Mouse (Mus musculus) neural tube, embryonic 15.5 days (tissue): ENCODE results near the gene Tbca. TPM values are rescaled to one million over a fixed set of nuclear protein-coding genes. Genes with fewer than 3 reads are reported as not detected.

Experiments
- ATAC-seq: fragments of 200-750 bp; cut with Nextera tagmentation; 2 replicates; pipeline ENCODE4 v1.8.0; 2017; ENCODE audit warnings: mild to moderate bottlenecking, moderate TSS enrichment, moderate library complexity; ENCODE audit not compliant: low FRiP score
- H3K27ac ChIP-seq: fragments of 300-500 bp; sonication (generic); replicated peaks from 2 replicates; pipeline ENCODE4 v1.5.1; 2015; ENCODE audit warnings: mild to moderate bottlenecking, inconsistent platforms
- H3K27me3 ChIP-seq: fragments of 300-500 bp; sonication (generic); replicated peaks from 2 replicates; pipeline ENCODE4 v1.6.1; 2015; ENCODE audit warnings: inconsistent platforms
- H3K36me3 ChIP-seq: fragments of 300-500 bp; sonication (generic); 2 replicates; pipeline ENCODE4 v1.6.1; 2015; ENCODE audit warnings: inconsistent platforms
- H3K4me1 ChIP-seq: fragments of 300-500 bp; sonication (generic); 2 replicates; pipeline ENCODE4 v1.6.1; 2015; ENCODE audit warnings: inconsistent platforms
- H3K4me2 ChIP-seq: fragments of 300-500 bp; sonication (generic); 2 replicates; pipeline ENCODE4 v1.6.1; 2015; ENCODE audit warnings: inconsistent platforms, mild to moderate bottlenecking, moderate library complexity
- H3K4me3 ChIP-seq: fragments of 300-500 bp; sonication (generic); replicated peaks from 2 replicates; pipeline ENCODE4 v1.5.1; 2015; ENCODE audit warnings: mild to moderate bottlenecking, inconsistent platforms
- H3K9ac ChIP-seq: fragments of 300-500 bp; sonication (generic); replicated peaks from 2 replicates; pipeline ENCODE4 v1.6.1; 2015; ENCODE audit warnings: mild to moderate bottlenecking, inconsistent platforms
- H3K9me3 ChIP-seq: fragments of 300-500 bp; sonication (generic); replicated peaks from 2 replicates; pipeline ENCODE4 v1.6.1; 2016; ENCODE audit warnings: inconsistent platforms
- WGBS: fragments of 180-500 bp; shearing (Covaris S2); methylation state at CpG from one replicate; pipeline ENCODE4 v1.1.7; 2015; ENCODE audit warnings: mixed read lengths; 5-methylcytosine and 5-hydroxymethylcytosine counted together
- polyA plus RNA-seq: library from polyadenylated mRNA; unstranded; fragments of >200 nt; fragmentation: Nextera tagmentation; extraction: Ambion mirVana; gene quantifications from 2 replicates; pipeline ENCODE4 v1.2.1, GENCODE M21; 2015

Gene Tbca
- polyA plus RNA-seq, 1 experiment from 2014 or later: 302 TPM

DNA sequence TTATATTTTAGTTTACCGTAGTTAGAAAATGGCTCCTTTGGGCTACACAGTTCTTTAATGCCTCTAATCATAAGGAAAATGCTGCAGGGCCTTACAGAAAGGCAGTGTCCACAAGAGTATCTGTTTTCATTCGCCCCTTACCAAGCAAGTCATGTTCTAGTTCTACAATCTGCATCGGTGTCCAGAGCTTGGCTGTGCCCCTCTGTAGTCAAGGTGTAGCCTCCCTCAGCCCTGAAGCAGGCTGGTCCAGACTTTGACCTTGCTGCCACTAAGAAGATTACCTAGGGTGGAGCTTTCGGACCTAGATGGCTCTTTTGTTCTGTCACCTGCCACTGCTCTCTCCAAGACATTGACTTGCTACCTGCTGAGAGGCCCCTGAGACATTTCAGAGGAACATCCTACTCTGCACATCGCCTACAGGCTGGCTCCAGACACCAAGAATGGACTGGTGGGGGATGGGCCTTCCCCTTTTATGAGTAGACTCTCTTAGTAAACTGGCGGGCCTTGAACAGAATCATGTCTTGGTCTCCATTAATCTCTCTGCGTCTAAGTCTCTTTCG is 69.4 kb downstream of the Tbca start:
- H3K9me3 ChIP-seq: no peaks in the 10 kb centered on the region
- H3K4me2 ChIP-seq: no peak overlapping the region
- H3K4me1 ChIP-seq: 0 out of 2 replicates have a peak, but pooled peaks cover 4% of the 10 kb centered on the region
- ATAC-seq: no peak
- no peaks in the 10 kb centered on the region for H3K36me3 ChIP-seq
- H3K4me3 ChIP-seq: no peak overlapping the region
- H3K27me3 ChIP-seq: peaks cover 19% of the 10 kb centered on the region
- 72% methylated on average over 8 of the region's 8 CpGs for WGBS
- H3K9ac ChIP-seq: no peak overlapping the region
- no peak overlapping the region for H3K27ac ChIP-seq

DNA sequence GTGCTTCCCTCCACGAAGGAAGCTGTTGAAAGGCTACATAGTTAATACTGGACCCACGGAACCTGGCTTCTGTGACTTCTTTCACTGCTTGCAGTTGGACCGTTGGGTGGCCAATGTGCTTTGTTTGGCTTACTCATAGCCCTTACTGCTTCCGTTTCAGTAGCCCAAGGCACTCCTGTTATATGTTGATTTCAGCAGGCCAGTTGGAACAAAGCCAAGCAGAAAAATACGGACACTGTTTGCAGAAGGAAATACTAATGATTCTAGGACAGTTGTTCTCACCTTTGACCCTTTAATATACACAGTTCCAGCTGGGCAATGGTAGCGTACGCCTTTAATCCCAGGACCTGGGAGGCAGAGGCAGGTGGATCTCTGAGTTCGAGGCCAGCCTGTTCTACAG is 70.5 kb downstream of the Tbca start:
- no peak for ATAC-seq
- Histone ChIP-seq H3K4me1 (0 out of 2 replicates have a peak, but pooled peaks cover 4% of the 10 kb centered on the region), H3K9ac (no peak overlapping the region), H3K4me2 (no peak overlapping the region), H3K9me3 (no peaks in the 10 kb centered on the region), H3K36me3 (no peaks in the 10 kb centered on the region), H3K27me3 (peaks cover 27% of the 10 kb centered on the region), H3K27ac (no peak overlapping the region), H3K4me3 (no peak overlapping the region)
- WGBS: 80% methylated on average over 8 of the region's 8 CpGs

DNA sequence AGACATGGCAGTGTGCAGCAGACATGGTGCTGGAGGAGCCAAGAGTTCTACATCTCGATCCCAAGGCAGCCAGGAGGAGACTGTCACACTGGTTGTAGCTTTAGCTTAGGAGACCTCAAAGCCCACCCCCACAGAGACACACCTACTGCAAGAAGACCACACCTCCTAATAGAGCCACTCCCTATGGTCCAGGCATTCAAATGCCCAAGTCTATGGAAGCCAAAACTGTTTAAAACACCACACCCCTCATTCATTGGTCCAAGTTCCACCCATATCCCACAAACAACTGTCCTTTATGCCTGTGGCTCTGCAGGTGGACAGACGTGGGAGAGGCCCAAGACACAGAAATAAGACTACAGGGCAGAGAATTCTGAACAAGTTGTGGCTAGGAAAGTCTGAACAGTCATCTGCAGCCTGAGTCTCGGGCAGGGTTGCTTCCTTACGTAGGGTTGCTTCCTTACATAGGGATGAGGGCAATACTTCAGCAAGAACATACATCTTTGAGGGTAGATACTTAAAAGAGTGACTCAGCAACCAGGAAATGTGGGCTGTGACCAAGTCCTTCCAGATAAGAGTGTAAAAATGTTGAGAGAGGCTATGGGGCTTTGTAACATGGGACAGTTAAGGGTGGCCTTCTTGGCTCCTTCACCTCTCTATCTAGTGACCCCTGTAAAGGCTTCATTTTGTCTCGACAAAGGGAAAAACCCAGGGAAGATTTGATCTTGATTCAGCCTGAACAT is 74.0 kb downstream of the Tbca start:
- WGBS: 78% methylated on average over 5 of the region's 5 CpGs

DNA sequence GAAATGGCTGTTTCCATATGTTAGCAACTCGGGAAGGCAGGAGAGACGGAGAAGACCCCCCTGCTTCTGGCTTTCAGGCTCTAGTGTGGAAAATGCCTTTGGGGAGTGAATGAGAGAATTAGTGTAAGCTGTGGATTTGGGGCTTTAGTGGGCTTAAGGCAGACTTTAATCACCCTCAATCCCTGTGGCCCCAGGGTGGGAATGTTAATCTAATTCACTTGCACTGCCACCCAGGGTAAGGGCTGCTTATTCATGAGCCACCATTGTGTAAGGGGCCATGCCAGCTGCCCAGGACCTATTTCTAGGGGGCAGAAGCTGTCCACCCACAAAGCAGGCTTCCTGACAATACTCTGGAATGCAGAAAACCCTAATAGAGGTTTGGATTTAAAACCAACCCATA is 78.2 kb downstream of the Tbca start:
- Histone ChIP-seq H3K36me3 (no peaks in the 10 kb centered on the region), H3K9me3 (no peaks in the 10 kb centered on the region), H3K27ac (no peak overlapping the region), H3K4me3 (no peak overlapping the region), H3K27me3 (peaks cover 86% of the 10 kb centered on the region), H3K4me1 (peaks cover 10% of the 10 kb centered on the region), H3K9ac (no peak overlapping the region), H3K4me2 (no peak overlapping the region)
- WGBS: 42% methylated on average over 2 of the region's 2 CpGs
- no peak for ATAC-seq

More for the DNA sequence above, 74.0 kb downstream of the Tbca start:
- H3K36me3 ChIP-seq: no peaks in the 10 kb centered on the region
- H3K9me3 ChIP-seq: no peaks in the 10 kb centered on the region
- H3K4me3 ChIP-seq: no peak overlapping the region
- H3K9ac ChIP-seq: no peak overlapping the region
- H3K27ac ChIP-seq: no peak overlapping the region
- H3K4me1 ChIP-seq: 0 out of 2 replicates have a peak, but pooled peaks cover under 1% of the 10 kb centered on the region
- H3K27me3 ChIP-seq: peaks cover 59% of the 10 kb centered on the region
- H3K4me2 ChIP-seq: no peak overlapping the region
- no peak for ATAC-seq

DNA sequence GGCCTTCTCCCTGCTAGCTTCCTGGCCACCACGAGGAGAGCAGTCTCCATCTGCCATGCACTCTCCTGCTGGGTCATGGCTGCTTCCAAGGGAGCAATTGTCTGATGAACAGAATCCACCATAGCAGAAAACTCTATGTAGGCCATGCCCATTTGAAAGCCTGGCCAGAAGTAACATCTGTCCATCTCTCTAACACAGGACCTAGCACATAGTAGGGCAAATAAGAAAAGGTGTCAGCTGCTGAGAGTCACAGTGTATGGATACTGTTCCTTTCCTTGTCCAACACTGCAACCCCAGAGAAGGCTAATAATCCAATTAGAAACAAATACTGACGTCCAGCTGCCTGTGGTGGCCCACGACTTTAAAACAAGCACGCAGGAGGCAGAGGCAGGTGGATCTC is 79.1 kb downstream of the Tbca start:
- ATAC-seq: no peak
- no peak overlapping the region for H3K4me3 ChIP-seq
- H3K27me3 ChIP-seq: peaks cover 87% of the 10 kb centered on the region
- H3K9ac ChIP-seq: no peak overlapping the region
- H3K4me2 ChIP-seq: no peak overlapping the region
- no peaks in the 10 kb centered on the region for H3K36me3 ChIP-seq
- peaks cover 10% of the 10 kb centered on the region for H3K4me1 ChIP-seq
- no peaks in the 10 kb centered on the region for H3K9me3 ChIP-seq
- no peak overlapping the region for H3K27ac ChIP-seq
- 50% methylated on average over 4 of the region's 4 CpGs for WGBS

DNA sequence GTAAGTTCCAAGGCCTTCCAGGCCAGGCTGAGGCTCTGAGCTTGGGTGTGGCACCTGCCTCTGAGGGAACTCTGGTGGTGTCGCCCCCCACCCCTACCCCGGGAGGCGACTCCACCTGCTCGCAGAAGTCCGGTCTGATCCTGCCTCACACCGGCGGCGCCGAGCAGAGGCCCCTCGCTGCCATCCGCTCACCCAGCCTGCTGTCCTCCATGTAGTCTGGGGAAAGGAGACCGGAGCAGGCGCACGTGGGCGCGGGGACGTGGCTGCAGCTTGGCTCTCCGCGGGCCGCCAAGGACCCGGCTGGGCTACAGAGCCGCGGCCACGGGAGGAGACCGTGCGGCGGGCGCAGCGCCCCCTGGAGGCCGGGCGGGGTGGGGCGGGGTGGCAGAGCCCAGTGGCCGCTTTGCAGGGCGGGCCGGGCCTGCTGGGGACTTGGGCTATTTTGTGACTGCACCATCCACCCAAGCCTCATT is 79.8 kb downstream of the Tbca start:
- peak overlapping the region; percentile 28 for H3K4me3 ChIP-seq
- peaks cover 13% of the 10 kb centered on the region for H3K4me1 ChIP-seq
- H3K36me3 ChIP-seq: no peaks in the 10 kb centered on the region

DNA sequence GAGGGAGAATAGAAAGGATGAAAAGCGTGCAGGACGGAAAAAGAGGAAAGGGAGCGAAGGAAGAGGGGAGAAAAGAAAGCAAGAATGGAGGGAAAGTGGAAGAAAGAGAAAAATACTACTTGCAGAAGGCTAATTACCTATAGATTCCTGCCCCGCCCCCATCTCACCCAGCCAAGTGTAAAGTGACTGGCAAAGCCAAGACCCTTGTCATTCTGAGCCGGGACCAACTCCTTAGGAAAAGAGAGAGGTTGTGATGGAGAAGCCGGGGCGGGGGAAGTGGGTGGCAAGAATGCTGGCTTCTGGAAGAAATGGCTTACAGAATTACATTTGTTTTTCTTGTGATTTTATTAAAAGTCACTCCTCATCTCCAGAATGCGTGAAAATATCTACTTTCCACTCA is 80.8 kb downstream of the Tbca start:
- 2% methylated on average over 8 of the region's 8 CpGs for WGBS
- no peak overlapping the region for H3K4me3 ChIP-seq
- ATAC-seq: no peak

More for the DNA sequence above, 79.8 kb downstream of the Tbca start:
- peak; percentile 57; the same call in 1 of the 2 replicates for ATAC-seq
- no peak overlapping the region for H3K27ac ChIP-seq
- peaks cover 87% of the 10 kb centered on the region for H3K27me3 ChIP-seq
- H3K4me2 ChIP-seq: peak overlapping the region; percentile 57
- H3K9me3 ChIP-seq: no peaks in the 10 kb centered on the region
- H3K9ac ChIP-seq: no peak overlapping the region
- WGBS: under 1% methylated on average over 35 of the region's 35 CpGs

DNA sequence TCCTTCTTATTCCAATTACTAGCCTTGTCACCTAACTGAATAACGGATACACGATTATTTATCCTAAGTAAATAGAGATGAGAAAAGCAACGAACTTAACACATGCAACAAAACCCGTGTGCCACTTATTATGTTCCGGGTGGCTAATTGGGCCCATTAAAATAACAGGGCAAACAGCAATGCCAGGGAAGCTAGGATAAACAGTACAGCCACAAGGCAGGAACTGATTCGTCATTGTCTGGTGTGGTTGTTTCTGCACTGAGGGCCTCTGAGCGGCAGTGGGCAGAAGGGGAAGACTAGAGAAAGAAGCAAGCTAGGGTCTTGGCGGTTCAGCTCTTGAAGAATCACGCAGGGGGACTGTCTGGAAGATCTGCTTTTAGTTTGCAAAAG is 81.4 kb downstream of the Tbca start:
- Histone ChIP-seq H3K9ac (no peak overlapping the region), H3K4me3 (no peak overlapping the region), H3K4me1 (peaks cover 15% of the 10 kb centered on the region), H3K4me2 (no peak overlapping the region), H3K27me3 (peaks cover 87% of the 10 kb centered on the region), H3K27ac (no peak overlapping the region), H3K36me3 (no peaks in the 10 kb centered on the region), H3K9me3 (no peaks in the 10 kb centered on the region)
- no peak for ATAC-seq
- 3% methylated on average over 9 of the region's 9 CpGs for WGBS

More for the DNA sequence above, 80.8 kb downstream of the Tbca start:
- H3K36me3 ChIP-seq: no peaks in the 10 kb centered on the region
- no peak overlapping the region for H3K9ac ChIP-seq
- peaks cover 87% of the 10 kb centered on the region for H3K27me3 ChIP-seq
- no peak overlapping the region for H3K27ac ChIP-seq
- H3K9me3 ChIP-seq: no peaks in the 10 kb centered on the region
- peak overlapping the region; percentile 57 for H3K4me2 ChIP-seq
- peaks cover 15% of the 10 kb centered on the region for H3K4me1 ChIP-seq

DNA sequence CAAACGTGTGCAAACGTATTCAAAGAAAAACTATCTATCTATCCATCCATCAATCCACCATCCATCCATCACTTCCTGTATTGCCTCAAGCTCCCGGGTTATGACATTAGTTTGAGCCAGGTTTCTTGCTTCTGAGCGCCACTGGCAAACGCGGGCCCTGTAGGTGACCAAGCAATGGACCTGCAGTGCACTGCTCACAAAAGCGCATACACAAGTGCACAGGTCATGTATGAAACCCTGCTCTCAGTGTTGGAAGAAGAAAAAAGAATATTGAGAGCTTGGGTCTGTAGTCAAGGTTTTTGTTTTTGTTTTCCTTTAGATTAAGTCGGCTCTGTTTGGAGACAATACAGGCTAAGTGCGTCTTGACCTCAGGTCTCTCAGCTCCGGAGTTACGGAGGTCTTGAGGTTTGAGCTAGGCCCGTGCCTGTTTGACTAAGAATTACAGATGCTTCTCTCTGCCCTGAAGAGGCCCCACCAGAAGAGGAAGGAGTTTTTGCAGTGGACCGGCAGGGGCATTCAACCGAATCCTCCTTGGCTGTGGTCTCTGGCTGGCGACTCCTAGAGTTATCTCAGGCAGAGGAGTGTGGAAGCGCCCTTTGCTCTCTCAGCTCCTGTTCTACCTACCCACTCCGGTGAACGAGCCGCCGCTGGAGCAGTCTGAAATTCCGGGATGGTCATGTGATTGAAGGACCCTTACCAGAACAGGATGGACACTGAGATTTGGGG is 81.9 kb downstream of the Tbca start:
- Histone ChIP-seq H3K36me3 (no peaks in the 10 kb centered on the region), H3K9me3 (no peaks in the 10 kb centered on the region), H3K9ac (no peak overlapping the region), H3K27me3 (peaks cover 89% of the 10 kb centered on the region), H3K4me2 (no peak overlapping the region), H3K27ac (no peak overlapping the region), H3K4me1 (peaks cover 17% of the 10 kb centered on the region), H3K4me3 (no peak overlapping the region)
- no peak for ATAC-seq
- under 1% methylated on average over 21 of the region's 21 CpGs for WGBS

DNA sequence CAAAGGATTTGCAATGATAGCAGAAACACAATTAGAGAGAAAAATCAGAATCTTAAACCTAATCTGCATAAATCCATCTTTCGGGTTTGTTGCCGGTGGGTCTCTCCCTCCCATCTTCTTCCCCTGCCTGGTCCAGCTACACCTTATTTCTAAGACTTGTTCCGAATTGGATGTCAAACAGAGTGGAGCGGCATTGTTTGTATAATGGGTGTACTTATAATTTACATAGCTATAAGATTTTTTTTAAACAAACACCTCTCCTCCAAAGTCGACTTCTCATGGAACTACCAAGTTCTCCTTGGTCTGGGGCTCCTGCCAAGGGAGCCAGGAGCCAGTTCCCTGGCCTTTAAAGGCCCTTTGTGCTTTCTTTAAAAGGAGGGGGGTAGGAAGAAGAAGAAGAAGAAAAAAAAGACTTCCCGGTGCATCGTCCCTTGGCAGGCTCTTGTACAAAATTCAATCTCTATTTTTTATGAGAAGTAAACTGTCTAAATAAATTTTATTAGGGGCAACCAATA is 83.2 kb downstream of the Tbca start:
- H3K36me3 ChIP-seq: no peaks in the 10 kb centered on the region
- peaks cover 17% of the 10 kb centered on the region for H3K4me1 ChIP-seq
- no peak for ATAC-seq
- no peak overlapping the region for H3K4me3 ChIP-seq
- no peak overlapping the region; the same call in 1 of the 2 replicates for H3K27ac ChIP-seq
- no peak overlapping the region for H3K9ac ChIP-seq
- no peaks in the 10 kb centered on the region for H3K9me3 ChIP-seq
- under 1% methylated on average over 7 of the region's 7 CpGs for WGBS
- H3K4me2 ChIP-seq: no peak overlapping the region
- peaks cover 86% of the 10 kb centered on the region for H3K27me3 ChIP-seq

DNA sequence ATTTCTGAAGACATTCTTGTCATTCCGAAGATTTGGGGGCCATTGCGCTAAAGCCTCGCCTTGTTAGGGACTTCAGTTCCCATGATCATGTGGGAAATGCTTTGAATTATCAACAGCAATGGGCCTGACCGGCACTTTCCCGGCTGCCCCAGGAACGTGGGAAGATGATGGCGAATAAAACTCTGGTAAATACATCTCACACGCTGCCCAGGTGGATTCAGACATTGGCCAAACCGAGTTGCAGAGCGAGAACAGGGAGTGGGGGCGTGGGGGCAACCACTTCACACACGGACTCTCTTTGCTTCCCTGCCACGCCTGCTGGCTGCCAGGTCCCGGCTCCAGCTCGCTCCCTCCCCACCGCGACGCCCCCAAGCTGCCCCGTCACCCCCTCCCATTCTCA is 83.7 kb downstream of the Tbca start:
- no peak for ATAC-seq
- H3K4me3 ChIP-seq: no peak overlapping the region
- no peak overlapping the region for H3K9ac ChIP-seq
- 1% methylated on average over 19 of the region's 19 CpGs for WGBS
- no peaks in the 10 kb centered on the region for H3K36me3 ChIP-seq
- peaks cover 86% of the 10 kb centered on the region for H3K27me3 ChIP-seq
- H3K27ac ChIP-seq: no peak overlapping the region
- no peak overlapping the region for H3K4me2 ChIP-seq
- H3K4me1 ChIP-seq: peaks cover 17% of the 10 kb centered on the region
- no peaks in the 10 kb centered on the region for H3K9me3 ChIP-seq
